Comparison of ENCODE assay signal across 8 mouse cellular contexts in the genomic region with DNA sequence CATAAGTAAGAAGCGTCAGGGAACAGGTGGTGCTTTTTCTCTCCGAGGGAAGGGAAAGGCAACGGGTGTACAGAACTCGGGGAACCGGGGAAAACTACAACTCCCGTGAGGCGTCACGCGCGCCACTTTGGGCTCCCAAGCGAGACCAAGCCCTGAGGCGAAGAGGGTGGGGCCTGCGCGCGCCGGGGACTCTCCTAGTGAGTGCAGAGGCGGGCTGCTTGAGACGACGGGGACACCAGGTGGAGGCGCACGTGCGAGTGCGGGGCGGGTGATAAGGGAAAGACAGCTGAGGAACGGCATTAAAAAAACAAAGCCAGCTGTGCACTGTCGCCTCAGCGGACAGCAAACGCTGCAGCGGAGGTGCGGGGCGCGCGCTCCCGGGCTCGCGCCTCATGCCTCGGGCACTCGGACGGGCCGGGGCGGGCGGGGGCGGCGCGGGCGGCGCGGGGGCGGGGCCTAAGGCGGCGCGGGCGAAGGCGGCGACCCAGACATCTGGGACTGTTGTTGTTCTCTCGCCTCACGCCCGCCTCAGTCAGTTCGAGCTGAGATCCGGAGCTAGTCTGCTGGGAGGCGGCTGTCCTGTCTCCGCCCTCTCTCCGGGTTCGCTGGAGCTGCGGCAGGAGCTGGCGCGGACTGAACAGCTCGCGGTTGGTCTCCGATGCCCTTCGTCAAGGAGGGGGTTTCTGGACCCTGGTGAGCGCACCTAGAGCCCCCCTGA. TPM values are rescaled to one million over a fixed set of nuclear protein-coding genes. Genes with fewer than 3 reads are reported as not detected.
DNase-seq lines count a peak whose midpoint lies in the region; ATAC-seq and TF ChIP-seq lines count a peak whose summit lies in the region.

TSS of gene Pgm2l1 (plus strand) at position 237 of the 718 bp plus-strand sequence.

- peak within 1 kb of the TSS; percentile 99 for H3K4me3 ChIP-seq in cortical plate, adult 2 months (ENCODE audit: insufficient read depth, low read length)
- peak within 1 kb of the TSS; percentile 100 for H3K4me3 ChIP-seq in megakaryocyte, embryonic 14.5 days (replicated peaks)

- peaks cover 1% of the 10 kb centered on the region; the same call in 1 of the 2 replicates for H3K4me1 ChIP-seq in cortical plate, adult 2 months (ENCODE audit: control insufficient read depth, insufficient read depth, low read length)
- peaks cover 36% of the 10 kb centered on the region for H3K4me1 ChIP-seq in megakaryocyte, embryonic 14.5 days

- H3K9me3 ChIP-seq in megakaryocyte, embryonic 14.5 days: no peaks in the 10 kb centered on the region

- DNase-seq in gastrocnemius, adult 8-10 months (ENCODE audit: low spot score in 2 of 2): peak; percentile 93 to 96
- peak; percentile 73 for DNase-seq in hindlimb bud, embryonic 11.5 days (ENCODE audit: extremely low spot score, low read depth, low spot score)
- DNase-seq in left cerebral cortex, adult 8-10 months (ENCODE audit: low spot score in 2 of 2): peak; percentile 95 to 98
- DNase-seq in right cerebral cortex, postnatal 10 days (ENCODE audit: low spot score in 2 of 2): peak; percentile 98
- peak; percentile 93 for DNase-seq in urinary bladder, postnatal 25 days (ENCODE audit: low spot score)

- TF ChIP-seq POLR2A in cortical plate, adult 2 months (IDR thresholded peaks at IDR 0.05; ENCODE audit: extremely low read depth, insufficient read depth, low read length): peak; percentile 73

- no peak for TF ChIP-seq CTCF in cortical plate, adult 2 months (IDR thresholded peaks at IDR 0.05; ENCODE audit: extremely low read depth, insufficient read depth, low read length)

- peak; percentile 94 for ATAC-seq in activated CD4-positive, CD25-positive, alpha-beta regulatory T cell, adult 4 months

- H3K36me3 ChIP-seq in megakaryocyte, embryonic 14.5 days (replicated peaks; ENCODE audit: low read length): peaks cover 9% of the 10 kb centered on the region

- H3K27me3 ChIP-seq in megakaryocyte, embryonic 14.5 days (replicated peaks): no peaks in the 10 kb centered on the region

- peak within 1 kb of the TSS; percentile 89 for H3K27ac ChIP-seq in cortical plate, adult 2 months (ENCODE audit: insufficient read depth, low read length)

RNA-seq across cellular contexts. Expression of gene Pgm2l1, which starts in this region (rescaled TPM):
- polyA plus RNA-seq in activated CD4-positive, CD25-positive, alpha-beta regulatory T cell, adult 4 months (2017; shearing (Covaris generic)): 1 to 10 TPM; 3.7 to 3.8 TPM
- 91.0 and 97.7 TPM in 2 replicates for polyA plus RNA-seq in cortical plate, adult 2 months (2012; rRNA removed)
- total RNA-seq in gastrocnemius, adult 8-10 months (2022): 10 to 100 TPM; 22.7 to 24.6 (median 24.0) TPM
- total RNA-seq in left cerebral cortex, adult 8-10 months (2022): 100 to 1,000 TPM; 218 to 244 (median 229) TPM
- polyA plus RNA-seq in megakaryocyte, embryonic 14.5 days (2012; ENCODE audit: insufficient read depth, low replicate concordance): 8.0 and 21.0 TPM in 2 replicates

Comparison
In these comparisons a context has a peak if more than half of its experiments do, and no peak if none do; other contexts are left out.
1. Peak in every context shown above with its lines: DNase-seq, ATAC-seq, H3K4me3 ChIP-seq and H3K27ac ChIP-seq.
2. RNA of gene Pgm2l1 (total RNA-seq): 218 to 244 TPM in left cerebral cortex, adult 8-10 months; 22.7 to 24.6 TPM in gastrocnemius, adult 8-10 months; every median in the first group is over 4 times any median in the second.